Mouse (Mus musculus) ES-E14 (cell line): Measurements from ENCODE around the gene Eif4ebp2.

ENCODE experiments used
- HCFC1 ChIP-seq: IDR thresholded peaks from 2 replicates; pipeline ENCODE4 v1.6.1; 2012; ENCODE audit warnings: low read length, inconsistent platforms, borderline replicate concordance; ENCODE audit not compliant: insufficient read depth
- ZC3H11A ChIP-seq: IDR thresholded peaks from 2 replicates; pipeline ENCODE4 v1.6.1; 2012; ENCODE audit warnings: low read depth, mild to moderate bottlenecking, inconsistent platforms, low read length, borderline replicate concordance

DNA sequence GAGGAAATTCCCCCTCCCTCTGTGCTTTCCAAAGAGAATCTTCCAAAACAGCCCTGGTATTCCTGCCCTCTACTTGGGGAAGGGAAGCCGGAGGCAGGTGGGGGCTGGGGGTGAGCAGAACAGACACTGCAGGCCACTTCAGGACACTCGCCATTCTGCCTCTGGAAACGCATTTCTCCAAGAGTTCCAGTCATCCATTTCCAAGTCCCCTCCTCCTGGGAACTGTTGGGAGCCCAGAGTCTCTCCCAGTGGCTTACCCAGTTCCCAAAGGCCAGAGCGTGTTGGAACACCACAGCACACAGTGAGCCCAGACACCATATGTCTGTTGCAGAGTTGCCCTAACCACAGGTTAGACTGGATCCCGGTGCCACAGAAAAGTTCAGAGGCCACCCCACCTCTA lies 73.8 kb downstream of the Eif4ebp2 start:
- no peak for TF ChIP-seq HCFC1
- TF ChIP-seq ZC3H11A, result no peak
